Mouse (Mus musculus): ENCODE results near the gene Slc10a1.

Slc10a1 gene

GRCm38 (mm10) chr12:80927518-80927917 is 41.0 kb downstream of the Slc10a1 start:
- no peak for DNase-seq (ENCODE audit: low spot score)

DNA sequence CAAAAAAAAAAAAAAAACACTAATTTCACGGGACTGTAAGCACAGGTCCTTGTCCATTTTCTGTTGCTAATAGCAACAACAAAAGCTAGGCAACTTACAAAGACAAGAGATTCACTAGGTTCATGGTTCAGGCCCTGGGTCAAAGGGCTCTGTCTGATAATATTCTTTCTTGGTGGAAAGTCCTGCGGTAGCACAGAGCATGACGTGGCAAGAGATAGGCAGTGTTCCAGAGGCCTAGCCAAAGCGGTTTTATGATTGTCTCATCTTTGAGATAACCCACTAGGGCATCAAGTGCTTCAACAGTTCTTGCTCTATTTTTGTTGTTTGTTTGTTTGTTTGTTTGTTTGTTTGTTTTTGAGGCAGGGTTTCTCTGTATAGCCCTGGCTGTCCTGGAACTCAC is 42.0 kb downstream of the Slc10a1 start:
- DNase-seq (ENCODE audit: low spot score): no peak

DNA sequence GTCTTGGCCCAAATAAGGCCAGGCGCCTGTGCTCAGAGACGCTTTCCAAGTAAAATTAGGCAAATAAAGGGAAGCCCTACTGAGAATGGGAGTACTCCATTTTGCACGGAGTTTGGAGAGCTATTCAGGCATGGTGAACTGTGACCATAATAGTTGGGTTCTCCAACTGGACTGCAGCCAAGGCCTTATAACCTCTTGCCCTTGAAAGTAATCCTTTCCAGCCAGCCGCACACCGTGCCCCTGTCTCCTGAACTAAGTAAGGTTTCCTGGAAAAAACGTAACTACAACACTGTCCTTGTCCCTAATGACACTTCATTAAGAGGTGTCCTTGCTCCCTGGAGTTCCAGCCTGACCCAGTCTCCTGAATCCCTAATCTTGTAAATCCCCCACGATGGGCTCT is 42.6 kb downstream of the Slc10a1 start:
- no peak for DNase-seq (ENCODE audit: low spot score)

DNA sequence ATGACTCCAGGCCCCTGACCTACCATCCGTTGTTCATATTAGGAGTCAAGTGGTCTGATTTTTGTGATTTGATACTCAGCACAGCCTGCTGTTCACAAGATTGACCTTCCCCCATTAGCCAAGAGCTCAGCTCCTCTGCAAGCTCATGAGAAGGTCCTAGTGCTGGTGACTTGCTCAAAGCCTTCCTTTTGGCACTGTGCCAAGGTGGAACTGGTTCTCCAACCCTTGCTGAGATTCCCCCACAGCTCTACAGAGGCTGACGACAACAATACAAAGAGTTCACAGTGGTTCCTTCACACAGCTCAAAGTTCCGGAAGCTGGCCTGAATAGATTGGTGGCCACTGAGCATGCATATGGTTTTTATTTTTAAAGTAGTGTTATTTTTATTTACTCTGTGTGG is 44.3 kb downstream of the Slc10a1 start:
- peak; percentile 52 for DNase-seq (ENCODE audit: low spot score)

GRCm38 (mm10) chr12:80923602-80924001 is 44.9 kb downstream of the Slc10a1 start:
- DNase-seq (ENCODE audit: low spot score): no peak

GRCm38 (mm10) chr12:80922869-80923268 is 45.6 kb downstream of the Slc10a1 start:
- DNase-seq (ENCODE audit: low spot score): no peak

- no peak for DNase-seq (ENCODE audit: low spot score)
Measured at GRCm38 (mm10) chr12:80921301-80921700, 47.2 kb downstream of the Slc10a1 start.

DNA sequence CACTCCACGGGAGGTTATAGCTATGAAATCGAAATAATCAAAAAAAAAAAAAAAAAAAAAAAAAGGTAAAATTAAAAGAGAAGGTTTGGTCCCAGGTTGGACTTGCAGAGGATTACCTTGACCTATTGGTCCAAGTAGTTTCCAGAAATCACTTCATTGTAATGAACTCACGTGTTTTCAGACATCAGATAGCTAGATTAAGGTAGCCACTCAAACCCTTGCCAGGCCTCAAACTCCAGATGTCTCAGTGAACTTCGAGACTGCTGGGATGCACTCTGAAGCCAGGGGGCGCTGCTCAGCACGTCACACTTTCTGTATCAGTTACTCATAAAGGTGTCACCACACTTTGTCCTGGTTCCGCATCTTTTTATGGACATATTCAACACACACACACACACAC is 50.7 kb downstream of the Slc10a1 start:
- no peak for DNase-seq (ENCODE audit: low spot score)

DNA sequence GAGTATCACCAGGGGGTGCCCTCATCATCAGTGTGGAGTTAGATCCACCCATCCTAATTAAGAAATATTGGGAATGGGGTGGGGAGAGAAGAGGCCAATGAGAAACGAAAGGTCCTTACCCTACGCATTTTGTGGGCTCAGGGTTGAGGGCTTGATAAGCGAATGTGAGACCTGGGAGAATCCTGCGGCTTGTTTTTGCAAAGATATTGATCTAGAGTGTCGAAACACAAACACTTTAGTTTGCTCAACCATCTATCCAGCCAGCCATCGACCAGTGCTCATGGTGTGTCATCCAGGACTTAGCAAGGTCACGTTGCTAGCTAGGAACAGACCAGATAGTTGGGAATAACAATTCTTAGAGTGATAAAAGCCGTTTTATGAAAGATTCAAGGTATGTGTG is 58.9 kb downstream of the Slc10a1 start:
- DNase-seq (ENCODE audit: low spot score): no peak

Data from layer of hippocampus, adult 11-12 months (tissue).